Mouse (Mus musculus) thymus, adult 2 months (tissue): ENCODE measurements around the gene Calm5.

Experiments used
- CTCF ChIP-seq: fragments of 200-500 bp; IDR thresholded peaks from 2 replicates; pipeline ENCODE4 v1.5.1; 2012; ENCODE audit warnings: mild to moderate bottlenecking, control low read depth, low read length, moderate library complexity, borderline replicate concordance; ENCODE audit not compliant: control insufficient read depth, poor library complexity, insufficient read depth; ENCODE audit errors: extremely low read depth
- POLR2A ChIP-seq: fragments of 200-500 bp; IDR thresholded peaks from 2 replicates; pipeline ENCODE4 v1.6.1; 2012; ENCODE audit warnings: mild to moderate bottlenecking, low read length, control low read depth, moderate library complexity; ENCODE audit not compliant: control insufficient read depth, poor library complexity, insufficient read depth; ENCODE audit errors: extremely low read depth

DNA sequence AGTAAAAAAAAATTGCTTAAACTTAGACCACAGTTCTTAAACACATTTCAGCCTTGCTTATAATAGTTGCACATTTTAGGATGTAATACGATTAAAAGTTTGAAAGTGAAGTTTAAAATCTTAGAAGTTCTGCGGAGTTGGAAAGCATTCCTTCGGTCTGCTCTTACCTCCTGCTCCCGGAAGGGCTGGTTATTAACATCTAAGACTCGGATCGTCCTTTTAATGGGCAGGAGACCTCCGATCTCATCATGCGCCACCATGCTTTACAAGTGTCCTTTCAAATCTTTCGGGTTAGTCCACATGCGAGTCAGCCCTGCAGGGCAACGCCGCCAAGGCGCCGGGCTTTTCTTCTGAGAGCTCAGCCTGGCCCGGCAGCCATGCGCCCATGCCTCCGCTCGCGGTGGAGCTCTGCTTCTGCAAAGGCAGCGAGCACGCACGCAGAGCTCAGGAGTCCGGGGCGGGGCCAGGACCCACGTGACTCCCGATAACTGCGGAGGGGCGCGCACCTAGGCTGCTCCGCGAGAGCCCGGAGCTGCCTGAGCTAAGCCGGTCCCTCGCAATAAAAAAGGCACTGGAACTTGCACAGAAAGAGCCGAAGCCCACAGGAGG lies 39.3 kb downstream of the Calm5 start:
- peak; percentile 59; the same call in 1 of the 2 replicates for TF ChIP-seq CTCF
- peak; percentile 92 for TF ChIP-seq POLR2A
